In the genomic region with DNA sequence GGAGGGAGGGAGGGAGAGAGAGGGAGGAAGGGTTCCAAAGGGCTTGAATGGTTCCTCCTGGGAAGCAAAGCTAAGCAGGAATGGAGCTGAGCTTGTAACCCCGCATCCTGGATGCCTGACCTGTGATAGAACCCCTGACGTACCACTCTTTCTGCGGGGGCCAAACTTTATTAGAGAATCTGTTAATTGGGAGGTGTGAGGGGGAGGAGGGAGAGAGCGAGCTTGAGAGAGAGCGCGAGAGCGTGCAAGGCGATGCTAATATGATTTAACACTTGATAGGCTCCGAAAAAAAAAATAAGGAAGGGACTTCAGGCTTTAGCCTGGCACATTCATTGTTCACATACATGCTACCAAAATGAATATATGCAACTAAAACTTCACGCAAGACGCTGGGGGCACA, we compare ENCODE assay signal across 15 mouse cellular contexts. TPM values are rescaled to one million over a fixed set of nuclear protein-coding genes. Genes with fewer than 3 reads are reported as not detected.
DNase-seq lines count a peak whose midpoint lies in the region; ATAC-seq lines count a peak whose summit lies in the region.
"Had no signal": no experiment of that assay in that cellular context is flagged by ENCODE, and none has a peak within 500 bp of the region (broad histone marks: within the 10 kb centered on the region; RNA-seq: fewer than 3 reads in every experiment).

No protein-coding gene starts in this region.

- H3K27ac ChIP-seq in kidney, embryonic 15.5 days, result 0 out of 2 replicates have a peak overlapping the region, but pooled peaks have one; percentile 41
- H3K27ac ChIP-seq in forebrain, embryonic 13.5 days, result peak overlapping the region; percentile 19; the same call in 1 of the 2 replicates
- no peak overlapping the region; the same call in 1 of the 2 replicates for H3K27ac ChIP-seq in hindbrain, embryonic 16.5 days (ENCODE audit: low read depth, low read length)
- H3K27ac ChIP-seq in neural tube, embryonic 15.5 days (replicated peaks), result no peak overlapping the region
- H3K27ac ChIP-seq in liver, embryonic 12.5 days, result no peak overlapping the region
- H3K27ac ChIP-seq: heart, embryonic 15.5 days; limb, embryonic 13.5 days had no signal

- H3K9ac ChIP-seq in kidney, embryonic 15.5 days, result no peak overlapping the region
- no peak overlapping the region for H3K9ac ChIP-seq in forebrain, embryonic 13.5 days
- H3K9ac ChIP-seq in hindbrain, embryonic 16.5 days (ENCODE audit: low read depth, low read length), result no peak overlapping the region
- H3K9ac ChIP-seq in neural tube, embryonic 15.5 days (replicated peaks), result no peak overlapping the region
- no peak overlapping the region for H3K9ac ChIP-seq in liver, embryonic 12.5 days
- H3K9ac ChIP-seq: heart, embryonic 15.5 days; limb, embryonic 13.5 days; lung, embryonic 14.5 days had no signal

- H3K9me3 ChIP-seq in kidney, embryonic 15.5 days (replicated peaks), result no peaks in the 10 kb centered on the region
- no peaks in the 10 kb centered on the region for H3K9me3 ChIP-seq in forebrain, embryonic 13.5 days (replicated peaks)
- H3K9me3 ChIP-seq in hindbrain, embryonic 16.5 days (ENCODE audit: control insufficient read depth, low read length), result no peaks in the 10 kb centered on the region
- no peaks in the 10 kb centered on the region for H3K9me3 ChIP-seq in neural tube, embryonic 15.5 days (replicated peaks)
- no peaks in the 10 kb centered on the region for H3K9me3 ChIP-seq in liver, embryonic 12.5 days (replicated peaks)
- H3K9me3 ChIP-seq: heart, embryonic 15.5 days; limb, embryonic 13.5 days had no signal

- H3K4me2 ChIP-seq in kidney, embryonic 15.5 days, result 0 out of 2 replicates have a peak overlapping the region, but pooled peaks have one; percentile 10
- peak overlapping the region; percentile 42 for H3K4me2 ChIP-seq in forebrain, embryonic 13.5 days
- H3K4me2 ChIP-seq in hindbrain, embryonic 16.5 days (ENCODE audit: low read length), result peak overlapping the region; percentile 36
- H3K4me2 ChIP-seq in neural tube, embryonic 15.5 days, result peak overlapping the region; percentile 28
- no peak overlapping the region for H3K4me2 ChIP-seq in liver, embryonic 12.5 days
- H3K4me2 ChIP-seq: heart, embryonic 15.5 days; limb, embryonic 13.5 days; lung, embryonic 14.5 days had no signal

- DNase-seq in kidney, postnatal 36 days, result no peak
- no peak for DNase-seq in left cerebral cortex, adult 18-20 months (ENCODE audit: low spot score in 2 of 2)
- DNase-seq in spleen, postnatal 14 days (ENCODE audit: low spot score in 2 of 2), result no peak
- DNase-seq: adrenal gland, adult 2 months; gastrocnemius, postnatal 14 days; layer of hippocampus, postnatal 36 days; lung, embryonic 14.5 days; spleen, adult 18-20 months had no signal

- no peak overlapping the region for H3K4me3 ChIP-seq in kidney, embryonic 15.5 days (replicated peaks)
- H3K4me3 ChIP-seq in forebrain, embryonic 13.5 days, result no peak overlapping the region
- no peak overlapping the region for H3K4me3 ChIP-seq in hindbrain, embryonic 16.5 days (ENCODE audit: low read length)
- H3K4me3 ChIP-seq in neural tube, embryonic 15.5 days (replicated peaks), result no peak overlapping the region
- no peak overlapping the region for H3K4me3 ChIP-seq in liver, embryonic 12.5 days
- H3K4me3 ChIP-seq: heart, embryonic 15.5 days; limb, embryonic 13.5 days had no signal

- no peaks in the 10 kb centered on the region for H3K36me3 ChIP-seq in kidney, embryonic 15.5 days
- H3K36me3 ChIP-seq in forebrain, embryonic 13.5 days (ENCODE audit: poor library complexity, severe bottlenecking), result no peaks in the 10 kb centered on the region
- H3K36me3 ChIP-seq in hindbrain, embryonic 16.5 days (ENCODE audit: control insufficient read depth, insufficient read depth, low read length), result no peaks in the 10 kb centered on the region
- no peaks in the 10 kb centered on the region for H3K36me3 ChIP-seq in neural tube, embryonic 15.5 days
- H3K36me3 ChIP-seq in liver, embryonic 12.5 days, result no peaks in the 10 kb centered on the region
- H3K36me3 ChIP-seq: heart, embryonic 15.5 days; limb, embryonic 13.5 days had no signal

- ATAC-seq in kidney, embryonic 15.5 days (replicated peaks; ENCODE audit: low FRiP score), result no peak
- ATAC-seq in forebrain, embryonic 13.5 days, result no peak
- ATAC-seq in hindbrain, embryonic 16.5 days, result no peak
- ATAC-seq in neural tube, embryonic 15.5 days (ENCODE audit: low FRiP score), result no peak
- no peak for ATAC-seq in liver, embryonic 12.5 days

- no peaks in the 10 kb centered on the region for H3K27me3 ChIP-seq in kidney, embryonic 15.5 days
- no peaks in the 10 kb centered on the region for H3K27me3 ChIP-seq in forebrain, embryonic 13.5 days
- H3K27me3 ChIP-seq in hindbrain, embryonic 16.5 days (replicated peaks; ENCODE audit: control insufficient read depth, insufficient read depth, low read length), result no peaks in the 10 kb centered on the region
- no peaks in the 10 kb centered on the region for H3K27me3 ChIP-seq in neural tube, embryonic 15.5 days (replicated peaks)
- peaks cover 16% of the 10 kb centered on the region for H3K27me3 ChIP-seq in liver, embryonic 12.5 days (replicated peaks)
- H3K27me3 ChIP-seq: heart, embryonic 15.5 days; limb, embryonic 13.5 days had no signal

- peaks cover 9% of the 10 kb centered on the region; the same call in 1 of the 2 replicates for H3K4me1 ChIP-seq in kidney, embryonic 15.5 days
- H3K4me1 ChIP-seq in forebrain, embryonic 13.5 days, result peaks cover 15% of the 10 kb centered on the region
- H3K4me1 ChIP-seq in hindbrain, embryonic 16.5 days (ENCODE audit: control insufficient read depth, insufficient read depth, low read depth, low read length), result no peaks in the 10 kb centered on the region
- peaks cover 7% of the 10 kb centered on the region; the same call in 1 of the 2 replicates for H3K4me1 ChIP-seq in neural tube, embryonic 15.5 days
- peaks cover 18% of the 10 kb centered on the region for H3K4me1 ChIP-seq in liver, embryonic 12.5 days

- 46% methylated on average over 11 of the region's 11 CpGs for WGBS in kidney, embryonic 15.5 days
- WGBS in forebrain, embryonic 13.5 days, result 6% methylated on average over 11 of the region's 11 CpGs
- 15% methylated on average over 11 of the region's 11 CpGs for WGBS in hindbrain, embryonic 16.5 days
- WGBS in neural tube, embryonic 15.5 days, result 26% methylated on average over 11 of the region's 11 CpGs
- WGBS in liver, embryonic 12.5 days (ENCODE audit: insufficient replicate concordance), result 42% methylated on average over 11 of the region's 11 CpGs

RNA-seq across cellular contexts. Expression of gene Mxi1, which starts 3.6 kb away (rescaled TPM):
- 37.3 and 40.2 TPM in 2 replicates for polyA plus RNA-seq in kidney, embryonic 15.5 days (2015; fragmentation: Nextera tagmentation; extraction: Ambion mirVana)
- 21.0 and 26.7 TPM in 2 replicates for polyA plus RNA-seq in forebrain, embryonic 13.5 days (2015; fragmentation: Nextera tagmentation; extraction: Ambion mirVana)
- 18.9 and 27.8 TPM in 2 replicates for polyA plus RNA-seq in hindbrain, embryonic 16.5 days (2015; fragmentation: Nextera tagmentation; extraction: Ambion mirVana)
- polyA plus RNA-seq in neural tube, embryonic 15.5 days (2015; fragmentation: Nextera tagmentation; extraction: Ambion mirVana), result 40.0 and 40.8 TPM in 2 replicates
- 10 to 100 TPM; 76.1 to 89.7 TPM for total RNA-seq in left cerebral cortex, adult 18-20 months (2021)
- 38.3 and 39.3 TPM in 2 replicates for polyA plus RNA-seq in liver, embryonic 12.5 days (2016; fragmentation: Nextera tagmentation; extraction: Ambion mirVana)

Comparison
In these comparisons a context has a peak if more than half of its experiments do, and no peak if none do; other contexts are left out.
1. H3K27ac ChIP-seq: peak in kidney, embryonic 15.5 days (single experiment) and forebrain, embryonic 13.5 days (single experiment); none in hindbrain, embryonic 16.5 days (single experiment), neural tube, embryonic 15.5 days (single experiment) and liver, embryonic 12.5 days (single experiment).